Comparison of ENCODE assay signal across 11 mouse cellular contexts in genomic region chr9:47226476-47227271, GRCm38 (mm10).
DNase-seq lines count a peak whose midpoint lies in the region; TF ChIP-seq lines count a peak whose summit lies in the region.
"Had no signal": no experiment of that assay in that cellular context is flagged by ENCODE, and none has a peak within 500 bp of the region (broad histone marks: within the 10 kb centered on the region; RNA-seq: fewer than 3 reads in every experiment).

No protein-coding gene starts in this region.

- H3K36me3 ChIP-seq in heart, embryonic 10.5 days = no peaks in the 10 kb centered on the region
- H3K36me3 ChIP-seq: forebrain, embryonic 12.5 days had no signal

- H3K27ac ChIP-seq in heart, embryonic 10.5 days = no peak overlapping the region
- H3K27ac ChIP-seq: forebrain, embryonic 12.5 days had no signal

- peak; percentile 23; the same call in 1 of the 2 replicates for TF ChIP-seq CTCF in brain, embryonic 14.5 days (IDR thresholded peaks at IDR 0.05; ENCODE audit: borderline replicate concordance, extremely low read depth, insufficient read depth, insufficient read length)

- H3K4me1 ChIP-seq in heart, embryonic 10.5 days = no peaks in the 10 kb centered on the region
- H3K4me1 ChIP-seq: forebrain, embryonic 12.5 days had no signal

- no peak for TF ChIP-seq POLR2A in brain, embryonic 14.5 days (IDR thresholded peaks at IDR 0.05; ENCODE audit: borderline replicate concordance, extremely low read depth, insufficient read depth, insufficient read length, poor library complexity, severe bottlenecking)

- intact Hi-C loops in heart, postnatal 36 days (cut with DNase I) = no loop called here

- WGBS in heart, embryonic 10.5 days = 86% methylated on average over 16 of the region's 16 CpGs

- H3K27me3 ChIP-seq in heart, embryonic 10.5 days (ENCODE audit: insufficient read depth, poor library complexity, severe bottlenecking) = 0 out of 2 replicates have a peak, but pooled peaks cover 2% of the 10 kb centered on the region
- H3K27me3 ChIP-seq: CH12.LX; forebrain, embryonic 12.5 days had no signal

- peak; percentile 78 for DNase-seq in heart, adult 11 months
- DNase-seq in heart, embryonic 10.5 days (ENCODE audit: low spot score) = no peak
- DNase-seq in brain, embryonic 14.5 days (ENCODE audit: low read depth) = peak; percentile 36
- peak; percentile 89 to 97 for DNase-seq in cerebellum, postnatal 10 days
- DNase-seq in lung, postnatal 14 days = peak; percentile 37
- no peak for DNase-seq in heart, postnatal 36 days
- no peak for DNase-seq in thymus, postnatal 0 days (ENCODE audit: low spot score)
- no peak for DNase-seq in T-cell, adult 2 months (ENCODE audit: low spot score)
- DNase-seq: kidney, adult 11 months had no signal

- no peaks in the 10 kb centered on the region for H3K9me3 ChIP-seq in heart, embryonic 10.5 days
- H3K9me3 ChIP-seq: forebrain, embryonic 12.5 days had no signal

- no peak overlapping the region for H3K4me3 ChIP-seq in heart, embryonic 10.5 days
- H3K4me3 ChIP-seq: forebrain, embryonic 12.5 days had no signal

Comparison
In these comparisons a context has a peak if more than half of its experiments do, and no peak if none do; other contexts are left out.
1. DNase-seq: peak in heart, adult 11 months (single experiment), brain, embryonic 14.5 days (single experiment), cerebellum, postnatal 10 days (2 of 2) and lung, postnatal 14 days (single experiment); none in heart, embryonic 10.5 days (single experiment), heart, postnatal 36 days (0 of 2), thymus, postnatal 0 days (single experiment) and T-cell, adult 2 months (single experiment).